Mouse (Mus musculus) lung, embryonic 15.5 days (tissue): ENCODE data around the gene Got1. TPM values are rescaled to one million over a fixed set of nuclear protein-coding genes. Genes with fewer than 3 reads are reported as not detected.

ENCODE experiments used
- ATAC-seq: fragments of 200-750 bp; cut with Nextera tagmentation; 2 replicates; pipeline ENCODE4 v1.8.0; 2017; ENCODE audit warnings: moderate number of reproducible peaks, borderline replicate concordance; ENCODE audit not compliant: low FRiP score, low TSS enrichment; ENCODE audit errors: extremely low read depth
- H3K27ac ChIP-seq: fragments of 300-500 bp; sonication (generic); 2 replicates; pipeline ENCODE4 v1.5.1; 2015; ENCODE audit warnings: moderate library complexity, mild to moderate bottlenecking, inconsistent platforms
- H3K27me3 ChIP-seq: fragments of 300-500 bp; sonication (generic); 2 replicates; pipeline ENCODE4 v1.6.1; 2015; ENCODE audit warnings: inconsistent platforms
- H3K36me3 ChIP-seq: fragments of 300-500 bp; sonication (generic); 2 replicates; pipeline ENCODE4 v1.6.1; 2015; ENCODE audit warnings: inconsistent platforms
- H3K4me1 ChIP-seq: fragments of 300-500 bp; sonication (generic); 2 replicates; pipeline ENCODE4 v1.6.1; 2015; ENCODE audit warnings: inconsistent platforms
- H3K4me2 ChIP-seq: fragments of 300-500 bp; sonication (generic); 2 replicates; pipeline ENCODE4 v1.6.1; 2015; ENCODE audit warnings: inconsistent platforms, mild to moderate bottlenecking, moderate library complexity
- H3K4me3 ChIP-seq: fragments of 300-500 bp; sonication (generic); 2 replicates; pipeline ENCODE4 v1.5.1; 2015; ENCODE audit warnings: mild to moderate bottlenecking, inconsistent platforms
- H3K9ac ChIP-seq: fragments of 300-500 bp; sonication (generic); 2 replicates; pipeline ENCODE4 v1.6.1; 2015; ENCODE audit warnings: inconsistent platforms
- H3K9me3 ChIP-seq: fragments of 300-500 bp; sonication (generic); 2 replicates; pipeline ENCODE4 v1.6.1; 2016; ENCODE audit warnings: inconsistent platforms
- WGBS: fragments of 180-500 bp; shearing (Covaris S2); methylation state at CpG from one replicate; pipeline ENCODE4 v1.1.7; 2015; 5-methylcytosine and 5-hydroxymethylcytosine counted together
- polyA plus RNA-seq: library from polyadenylated mRNA; unstranded; fragments of >200 nt; fragmentation: Nextera tagmentation; extraction: Ambion mirVana; gene quantifications from 2 replicates; pipeline ENCODE4 v1.2.1, GENCODE M21; 2015

Got1 gene
- polyA plus RNA-seq = 27.2 and 31.1 TPM in 2 replicates

- WGBS = under 1% methylated on average over 56 of the region's 58 CpGs
- H3K4me3 ChIP-seq = peak within 1 kb of the TSS; percentile 60
These were observed at the start of gene Got1 for GRCm38 (mm10) chr19:43524187-43525103. Gene Got1 (minus strand): TSS chr19:43524605.

GRCm38 (mm10) chr19:43570831-43571790 is 46.7 kb upstream of the Got1 start:
- ATAC-seq = peak; percentile 62; the same call in 1 of the 2 replicates
- Histone ChIP-seq H3K27ac (no peak overlapping the region), H3K9ac (peak overlapping the region; percentile 7; the same call in 1 of the 2 replicates), H3K4me2 (peak overlapping the region; percentile 68), H3K4me1 (0 out of 2 replicates have a peak, but pooled peaks cover 4% of the 10 kb centered on the region), H3K27me3 (peaks cover 73% of the 10 kb centered on the region), H3K9me3 (no peaks in the 10 kb centered on the region), H3K4me3 (peak overlapping the region; percentile 39), H3K36me3 (no peaks in the 10 kb centered on the region)
- WGBS = 14% methylated on average over 32 of the region's 32 CpGs

More at GRCm38 (mm10) chr19:43524187-43525103, at the start of gene Got1:
- Histone ChIP-seq H3K9ac (peak within 1 kb of the TSS; percentile 49), H3K4me2 (peak within 1 kb of the TSS; percentile 79), H3K9me3 (no peaks in the 10 kb centered on the region), H3K27me3 (peaks cover 9% of the 10 kb centered on the region; the same call in 1 of the 2 replicates), H3K27ac (no peak within 1 kb of the TSS), H3K36me3 (no peaks in the 10 kb centered on the region), H3K4me1 (peaks cover 20% of the 10 kb centered on the region)
- peak; percentile 99 for ATAC-seq

- no peak for ATAC-seq
- H3K36me3 ChIP-seq = no peaks in the 10 kb centered on the region
- peaks cover 5% of the 10 kb centered on the region; the same call in 1 of the 2 replicates for H3K4me1 ChIP-seq
- no peak overlapping the region for H3K4me3 ChIP-seq
- H3K9ac ChIP-seq = no peak overlapping the region
- no peak overlapping the region for H3K27ac ChIP-seq
- no peak overlapping the region for H3K4me2 ChIP-seq
- 55% methylated on average over 6 of the region's 6 CpGs for whole genome bisulfite sequencing
- peaks cover 60% of the 10 kb centered on the region for H3K27me3 ChIP-seq
- H3K9me3 ChIP-seq = no peaks in the 10 kb centered on the region
These were observed 44.7 kb upstream of the Got1 start for GRCm38 (mm10) chr19:43569133-43569532.

GRCm38 (mm10) chr19:43568298-43568697 is 43.9 kb upstream of the Got1 start:
- Histone ChIP-seq H3K36me3 (no peaks in the 10 kb centered on the region), H3K27me3 (peaks cover 52% of the 10 kb centered on the region), H3K4me2 (no peak overlapping the region), H3K9me3 (no peaks in the 10 kb centered on the region), H3K4me1 (peaks cover 12% of the 10 kb centered on the region), H3K27ac (no peak overlapping the region), H3K9ac (no peak overlapping the region), H3K4me3 (no peak overlapping the region)
- ATAC-seq = no peak
- WGBS = 47% methylated on average over 9 of the region's 9 CpGs

- Histone ChIP-seq H3K9ac (no peak overlapping the region), H3K27me3 (peaks cover 10% of the 10 kb centered on the region), H3K9me3 (no peaks in the 10 kb centered on the region), H3K4me1 (peaks cover 10% of the 10 kb centered on the region), H3K27ac (no peak overlapping the region), H3K36me3 (no peaks in the 10 kb centered on the region), H3K4me3 (no peak overlapping the region), H3K4me2 (no peak overlapping the region)
- 29% methylated on average over 5 of the region's 5 CpGs for WGBS
- 0 out of 2 replicates have a peak, but pooled peaks have one; percentile 62 for ATAC-seq
These were observed 38.8 kb upstream of the Got1 start for GRCm38 (mm10) chr19:43563166-43563565.

GRCm38 (mm10) chr19:43561841-43562240 is 37.4 kb upstream of the Got1 start:
- peaks cover 10% of the 10 kb centered on the region for H3K4me1 ChIP-seq
- H3K4me2 ChIP-seq = no peak overlapping the region
- no peaks in the 10 kb centered on the region for H3K9me3 ChIP-seq
- H3K36me3 ChIP-seq = no peaks in the 10 kb centered on the region
- H3K9ac ChIP-seq = no peak overlapping the region
- WGBS = 82% methylated on average over 4 of the region's 4 CpGs
- no peak overlapping the region for H3K27ac ChIP-seq
- H3K27me3 ChIP-seq = 0 out of 2 replicates have a peak, but pooled peaks cover 3% of the 10 kb centered on the region
- no peak for ATAC-seq
- H3K4me3 ChIP-seq = no peak overlapping the region

GRCm38 (mm10) chr19:43560244-43560643 is 35.8 kb upstream of the Got1 start:
- H3K27ac ChIP-seq = no peak overlapping the region
- ATAC-seq = no peak
- H3K4me1 ChIP-seq = peaks cover 10% of the 10 kb centered on the region
- H3K9ac ChIP-seq = no peak overlapping the region
- no peak overlapping the region for H3K4me3 ChIP-seq
- H3K36me3 ChIP-seq = no peaks in the 10 kb centered on the region
- H3K27me3 ChIP-seq = no peaks in the 10 kb centered on the region
- no peak overlapping the region for H3K4me2 ChIP-seq
- WGBS = 81% methylated on average over 2 of the region's 2 CpGs
- no peaks in the 10 kb centered on the region for H3K9me3 ChIP-seq

GRCm38 (mm10) chr19:43551493-43551890 is 27.1 kb upstream of the Got1 start:
- no peak overlapping the region for H3K9ac ChIP-seq
- no peak overlapping the region for H3K4me3 ChIP-seq
- H3K9me3 ChIP-seq = no peaks in the 10 kb centered on the region
- WGBS = 45% methylated on average over 6 of the region's 6 CpGs
- H3K27me3 ChIP-seq = peaks cover 37% of the 10 kb centered on the region
- no peak overlapping the region for H3K27ac ChIP-seq
- peaks cover 3% of the 10 kb centered on the region; the same call in 1 of the 2 replicates for H3K4me1 ChIP-seq
- ATAC-seq = no peak
- H3K36me3 ChIP-seq = no peaks in the 10 kb centered on the region
- no peak overlapping the region for H3K4me2 ChIP-seq

- Histone ChIP-seq H3K9ac (no peak overlapping the region), H3K4me1 (peaks cover 8% of the 10 kb centered on the region; the same call in 1 of the 2 replicates), H3K27ac (no peak overlapping the region), H3K9me3 (no peaks in the 10 kb centered on the region), H3K27me3 (peaks cover 43% of the 10 kb centered on the region), H3K4me2 (no peak overlapping the region), H3K4me3 (no peak overlapping the region), H3K36me3 (no peaks in the 10 kb centered on the region)
- ATAC-seq = no peak
- 74% methylated on average over 18 of the region's 18 CpGs for WGBS
These were observed 26.5 kb upstream of the Got1 start for GRCm38 (mm10) chr19:43550706-43551492.

GRCm38 (mm10) chr19:43548060-43548459 is 23.7 kb upstream of the Got1 start:
- Histone ChIP-seq H3K27ac (no peak overlapping the region), H3K4me2 (no peak overlapping the region), H3K27me3 (peaks cover 61% of the 10 kb centered on the region), H3K9me3 (no peaks in the 10 kb centered on the region), H3K36me3 (no peaks in the 10 kb centered on the region), H3K4me1 (peaks cover 8% of the 10 kb centered on the region; the same call in 1 of the 2 replicates), H3K4me3 (no peak overlapping the region), H3K9ac (no peak overlapping the region)
- ATAC-seq = no peak
- 75% methylated on average over 5 of the region's 5 CpGs for WGBS
